Mouse (Mus musculus) lung, postnatal 0 days (tissue): Measurements from ENCODE around the gene Dnm3. TPM values are rescaled to one million over a fixed set of nuclear protein-coding genes. Genes with fewer than 3 reads are reported as not detected.

ENCODE experiments used
- ATAC-seq: fragments of 200-750 bp; cut with Nextera tagmentation; 2 replicates; pipeline ENCODE4 v1.8.0; 2017; ENCODE audit warnings: moderate library complexity
- DNase-seq: peaks from one replicate; pipeline ENCODE4 v3.0.0-alpha.2; 2016; ENCODE audit warnings: low spot score
- H3K27ac ChIP-seq: fragments of 300-500 bp; sonication (generic); 2 replicates; pipeline ENCODE4 v1.5.1; 2014; ENCODE audit warnings: antibody characterized with exemption, mild to moderate bottlenecking, low read length, mixed read lengths
- H3K27me3 ChIP-seq: fragments of 300-500 bp; sonication (generic); replicated peaks from 2 replicates; pipeline ENCODE4 v1.6.1; 2014; ENCODE audit warnings: low read length, mixed read lengths; ENCODE audit not compliant: insufficient read depth
- H3K36me3 ChIP-seq: fragments of 300-500 bp; sonication (generic); 2 replicates; pipeline ENCODE4 v1.6.1; 2014; ENCODE audit warnings: low read length, mixed read lengths; ENCODE audit not compliant: insufficient read depth
- H3K4me1 ChIP-seq: fragments of 300-500 bp; sonication (generic); 2 replicates; pipeline ENCODE4 v1.6.1; 2014; ENCODE audit warnings: antibody characterized with exemption, low read depth, low read length, mixed read lengths; ENCODE audit not compliant: insufficient read depth
- H3K4me2 ChIP-seq: fragments of 300-500 bp; sonication (generic); replicated peaks from 2 replicates; pipeline ENCODE4 v1.6.1; 2014; ENCODE audit warnings: low read depth, mild to moderate bottlenecking, low read length, moderate library complexity, mixed read lengths
- H3K4me3 ChIP-seq: fragments of 300-500 bp; sonication (generic); 2 replicates; pipeline ENCODE4 v1.5.1; 2014; ENCODE audit warnings: low read depth, low read length
- H3K9ac ChIP-seq: fragments of 300-500 bp; sonication (generic); replicated peaks from 2 replicates; pipeline ENCODE4 v1.6.1; 2014; ENCODE audit warnings: low read depth, mild to moderate bottlenecking
- H3K9me3 ChIP-seq: fragments of 300-500 bp; sonication (generic); 2 replicates; pipeline ENCODE4 v1.6.1; 2016; ENCODE audit warnings: low read length, mixed read lengths
- CTCF ChIP-seq: IDR thresholded peaks from 2 replicates; pipeline ENCODE4 v1.5.1; 2016; ENCODE audit warnings: antibody characterized with exemption, mild to moderate bottlenecking
- EP300 ChIP-seq: IDR thresholded peaks from 2 replicates; pipeline ENCODE4 v1.6.1; 2016; ENCODE audit warnings: antibody characterized with exemption, mild to moderate bottlenecking, control low read depth
- WGBS: fragments of 180-500 bp; shearing (Covaris S2); extraction: QIAGEN DNeasy Blood & Tissue Kit; methylation state at CpG from one replicate; pipeline ENCODE4 v1.1.7; 2014; 5-methylcytosine and 5-hydroxymethylcytosine counted together
- polyA plus RNA-seq: library from polyadenylated mRNA; unstranded; fragments of >200 nt; fragmentation: Nextera tagmentation; extraction: Ambion mirVana; gene quantifications from 2 replicates; pipeline ENCODE4 v1.2.1, GENCODE M21; 2015

Dnm3 gene
- polyA plus RNA-seq, 1 experiment from 2014 or later, result 3.4 TPM

DNA sequence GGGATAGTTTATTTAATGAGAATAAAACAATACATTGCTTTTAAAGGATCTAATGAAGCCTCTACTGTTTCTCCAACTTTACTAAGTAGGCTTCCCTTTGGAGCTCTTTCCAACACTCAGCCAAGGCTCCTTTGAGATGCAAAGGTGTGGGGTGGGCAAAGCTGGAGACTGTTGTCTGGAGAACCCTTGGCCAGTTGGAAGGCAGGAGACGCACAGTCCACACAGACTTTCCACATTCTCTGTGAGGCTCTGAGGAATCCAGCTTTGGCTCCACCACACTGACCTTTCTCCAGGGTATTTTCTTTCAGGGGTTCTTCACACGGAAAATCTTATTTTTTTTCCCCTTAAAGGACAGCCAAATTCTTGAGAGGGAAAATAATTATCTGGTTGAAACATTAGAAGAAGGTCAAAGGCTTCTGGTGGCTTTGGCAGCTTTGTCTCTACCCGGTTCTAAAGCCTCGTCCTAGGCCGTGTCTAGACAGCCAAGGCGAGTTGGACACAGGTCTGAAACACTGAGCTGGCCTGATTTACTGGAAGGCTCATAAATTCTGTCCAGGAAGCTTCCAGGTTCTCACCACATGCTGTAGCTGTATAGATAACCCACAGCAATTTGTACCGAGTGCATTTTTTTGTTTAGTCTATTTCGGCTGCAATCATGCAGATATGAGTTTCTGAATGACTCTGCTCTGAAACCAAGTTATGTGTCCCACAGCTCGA is 383.9 kb downstream of the Dnm3 start:
- H3K9ac ChIP-seq, result no peak overlapping the region
- TF ChIP-seq EP300 (no peak), CTCF (no peak)
- no peak overlapping the region for H3K4me2 ChIP-seq
- H3K4me3 ChIP-seq, result no peak overlapping the region
- H3K9me3 ChIP-seq, result no peaks in the 10 kb centered on the region
- H3K27ac ChIP-seq, result peak overlapping the region; percentile 26; the same call in 1 of the 2 replicates
- no peak for DNase-seq
- 44% methylated on average over 9 of the region's 9 CpGs for WGBS
- no peaks in the 10 kb centered on the region for H3K4me1 ChIP-seq
- no peaks in the 10 kb centered on the region for H3K27me3 ChIP-seq
- peak; percentile 32; the same call in 1 of the 2 replicates for ATAC-seq
- no peaks in the 10 kb centered on the region for H3K36me3 ChIP-seq

DNA sequence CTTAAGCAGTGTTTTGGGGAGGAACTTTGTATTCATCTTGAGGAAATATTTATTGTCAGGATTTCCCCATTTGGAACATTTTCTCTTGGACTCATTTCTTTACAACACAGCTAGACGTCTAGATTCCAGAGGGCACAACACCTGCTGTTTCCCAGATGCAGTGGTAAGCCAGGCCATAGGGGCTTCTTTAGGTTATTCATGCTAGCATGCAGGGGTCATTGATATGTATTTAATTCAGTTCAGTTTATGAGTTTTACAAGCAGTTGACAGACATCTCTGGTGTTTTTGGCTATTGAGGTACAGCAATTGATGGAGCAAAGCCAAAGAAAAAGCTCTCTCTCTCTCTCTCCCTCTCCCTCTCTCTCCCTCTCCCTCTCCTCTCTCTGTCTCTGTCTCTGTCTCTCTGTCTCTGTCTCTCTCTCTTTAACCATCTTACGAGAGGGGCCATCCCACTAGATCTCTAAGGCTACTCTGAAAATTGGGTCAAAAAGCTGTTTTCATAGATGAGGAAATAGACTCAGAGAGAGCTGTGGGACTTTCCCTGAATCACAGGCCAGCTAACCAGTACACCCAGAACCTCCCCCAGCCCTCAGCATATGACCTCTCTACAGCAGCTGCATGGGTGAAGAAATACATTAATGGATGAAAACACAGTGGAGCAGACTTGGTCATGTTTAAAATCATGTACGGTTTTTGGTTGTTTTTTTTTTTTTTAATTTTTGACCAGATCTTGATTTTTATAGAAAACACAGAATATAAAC is 384.8 kb downstream of the Dnm3 start:
- ATAC-seq (peak; percentile 72), DNase-seq (peak; percentile 82)
- no peak overlapping the region for H3K4me2 ChIP-seq
- no peak overlapping the region for H3K4me3 ChIP-seq
- H3K27me3 ChIP-seq, result no peaks in the 10 kb centered on the region
- H3K9me3 ChIP-seq, result no peaks in the 10 kb centered on the region
- H3K4me1 ChIP-seq, result no peaks in the 10 kb centered on the region
- TF ChIP-seq CTCF (no peak), EP300 (no peak)
- H3K9ac ChIP-seq, result no peak overlapping the region
- H3K27ac ChIP-seq, result no peak overlapping the region
- H3K36me3 ChIP-seq, result no peaks in the 10 kb centered on the region
- WGBS, result 67% methylated on average over 3 of the region's 3 CpGs

DNA sequence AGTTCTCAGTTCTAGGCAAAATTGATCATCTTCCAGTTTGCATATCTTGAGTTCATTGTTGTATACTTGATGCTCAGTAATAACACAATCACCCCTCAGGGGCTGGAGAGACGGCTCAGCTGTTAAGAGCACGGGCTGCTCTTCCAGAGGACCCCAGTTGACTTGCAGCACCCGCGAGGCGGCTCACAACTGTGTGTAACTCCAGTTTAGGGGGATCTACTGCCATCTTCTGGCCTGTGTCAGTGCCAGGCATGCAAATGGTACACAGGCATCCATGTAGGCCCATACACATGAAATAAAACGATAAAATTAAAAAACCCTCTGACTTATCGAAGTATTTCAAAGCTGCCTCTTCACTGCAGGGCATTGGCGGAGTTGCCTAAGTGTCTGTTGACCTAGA is 385.4 kb downstream of the Dnm3 start:
- H3K9ac ChIP-seq, result no peak overlapping the region
- ATAC-seq (no peak), DNase-seq (no peak)
- no peaks in the 10 kb centered on the region for H3K9me3 ChIP-seq
- H3K4me1 ChIP-seq, result no peaks in the 10 kb centered on the region
- H3K27me3 ChIP-seq, result no peaks in the 10 kb centered on the region
- TF ChIP-seq EP300, result no peak
- H3K4me2 ChIP-seq, result no peak overlapping the region
- H3K36me3 ChIP-seq, result no peaks in the 10 kb centered on the region
- no peak overlapping the region for H3K27ac ChIP-seq
- H3K4me3 ChIP-seq, result no peak overlapping the region
- WGBS, result 83% methylated on average over 8 of the region's 8 CpGs

DNA sequence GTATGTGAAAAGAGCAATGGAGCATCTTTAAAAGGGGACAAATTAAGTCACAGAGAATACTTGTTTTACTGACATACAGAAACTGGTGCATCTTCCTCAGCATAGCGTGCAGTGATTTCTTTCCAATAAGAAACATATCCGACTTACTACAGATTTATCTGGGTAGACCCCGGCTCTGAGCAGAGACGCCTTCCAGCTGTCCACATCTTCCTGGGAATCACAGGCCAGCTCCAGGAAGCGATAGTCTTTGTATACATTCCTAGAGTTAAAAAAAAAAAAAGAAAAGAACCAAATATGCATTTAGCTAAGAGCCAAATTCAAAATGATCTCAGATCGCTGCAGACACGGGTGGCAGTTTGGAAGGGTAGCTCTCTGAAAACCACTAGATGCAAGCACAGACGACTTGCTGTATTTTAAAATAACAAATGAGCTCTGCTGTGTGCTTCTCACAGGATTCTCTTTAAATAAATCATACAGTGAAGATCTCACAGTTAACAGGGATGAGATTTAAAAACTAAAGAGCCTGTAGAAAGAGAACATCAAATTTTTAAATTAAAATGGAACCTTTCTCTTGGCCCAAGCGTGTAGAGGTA is 393.9 kb downstream of the Dnm3 start:
- TF ChIP-seq CTCF (no peak), EP300 (no peak; the same call in 1 of the 2 replicates)
- peak; percentile 64 for DNase-seq
- no peak overlapping the region; the same call in 1 of the 2 replicates for H3K4me2 ChIP-seq

DNA sequence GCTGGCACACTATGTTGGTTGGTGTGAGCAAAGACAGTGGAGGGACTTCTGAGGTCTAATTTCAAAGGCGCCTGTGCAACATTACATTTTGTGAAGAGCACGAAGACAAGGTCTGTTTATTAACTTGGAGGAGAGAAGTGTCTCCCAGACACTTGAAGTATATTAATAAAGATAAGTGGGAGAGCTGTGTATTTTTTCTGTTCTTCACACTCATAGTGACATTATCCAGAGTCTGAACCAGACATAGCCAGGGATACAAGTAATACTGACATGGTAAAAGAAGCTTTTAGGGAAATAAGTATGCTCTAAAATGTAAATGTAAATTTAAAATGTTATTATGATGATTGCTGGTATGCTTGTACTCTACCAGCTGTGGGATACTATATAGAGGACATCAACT is 394.5 kb downstream of the Dnm3 start:
- Histone ChIP-seq H3K4me3 (no peak overlapping the region), H3K36me3 (no peaks in the 10 kb centered on the region), H3K9ac (no peak overlapping the region), H3K4me1 (peaks cover 4% of the 10 kb centered on the region; the same call in 1 of the 2 replicates), H3K27me3 (no peaks in the 10 kb centered on the region), H3K9me3 (no peaks in the 10 kb centered on the region), H3K4me2 (no peak overlapping the region), H3K27ac (no peak overlapping the region)
- ATAC-seq (no peak), DNase-seq (no peak)
- TF ChIP-seq CTCF (no peak), EP300 (no peak)
- whole genome bisulfite sequencing, result 51% methylated on average over 2 of the region's 2 CpGs

More for the DNA sequence above, 393.9 kb downstream of the Dnm3 start:
- Histone ChIP-seq H3K9me3 (no peaks in the 10 kb centered on the region), H3K36me3 (no peaks in the 10 kb centered on the region), H3K4me3 (no peak overlapping the region), H3K27ac (peak overlapping the region; percentile 43), H3K27me3 (no peaks in the 10 kb centered on the region), H3K9ac (no peak overlapping the region), H3K4me1 (peaks cover 4% of the 10 kb centered on the region; the same call in 1 of the 2 replicates)
- peak; percentile 51; the same call in 1 of the 2 replicates for ATAC-seq
- WGBS, result 36% methylated on average over 9 of the region's 9 CpGs

DNA sequence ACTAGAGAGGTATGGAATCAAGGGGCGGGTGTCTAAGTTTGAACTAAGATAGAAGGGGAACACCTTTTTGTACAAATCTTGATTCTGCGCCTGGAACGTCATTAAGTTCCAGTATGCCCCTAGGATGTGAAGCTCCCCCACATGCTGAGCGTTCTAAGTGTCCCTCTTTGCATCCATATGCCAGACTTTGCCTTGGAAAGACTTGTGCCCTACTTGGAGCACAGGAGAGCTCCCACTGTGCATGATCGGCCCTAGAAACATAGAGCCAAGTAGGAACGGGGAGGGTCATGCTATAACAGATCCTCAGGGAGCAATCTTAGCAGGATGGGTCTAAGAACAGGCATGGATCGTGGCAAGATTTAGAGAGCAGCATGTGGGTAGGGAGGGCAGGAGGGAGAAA is 395.1 kb downstream of the Dnm3 start:
- Histone ChIP-seq H3K36me3 (no peaks in the 10 kb centered on the region), H3K27me3 (no peaks in the 10 kb centered on the region), H3K4me2 (no peak overlapping the region), H3K4me1 (peaks cover 4% of the 10 kb centered on the region; the same call in 1 of the 2 replicates), H3K27ac (0 out of 2 replicates have a peak overlapping the region, but pooled peaks have one; percentile 5), H3K9me3 (no peaks in the 10 kb centered on the region), H3K9ac (no peak overlapping the region), H3K4me3 (no peak overlapping the region)
- no peak for ATAC-seq
- whole genome bisulfite sequencing, result 57% methylated on average over 7 of the region's 7 CpGs
- TF ChIP-seq CTCF, result no peak
- no peak for TF ChIP-seq EP300
- no peak for DNase-seq
